Mouse (Mus musculus): ENCODE measurements around the gene Vopp1. TPM values are rescaled to one million over a fixed set of nuclear protein-coding genes. Genes with fewer than 3 reads are reported as not detected.

Vopp1 gene
- polyA plus RNA-seq, 2 experiments, result 26.8 to 31.2 TPM

DNA sequence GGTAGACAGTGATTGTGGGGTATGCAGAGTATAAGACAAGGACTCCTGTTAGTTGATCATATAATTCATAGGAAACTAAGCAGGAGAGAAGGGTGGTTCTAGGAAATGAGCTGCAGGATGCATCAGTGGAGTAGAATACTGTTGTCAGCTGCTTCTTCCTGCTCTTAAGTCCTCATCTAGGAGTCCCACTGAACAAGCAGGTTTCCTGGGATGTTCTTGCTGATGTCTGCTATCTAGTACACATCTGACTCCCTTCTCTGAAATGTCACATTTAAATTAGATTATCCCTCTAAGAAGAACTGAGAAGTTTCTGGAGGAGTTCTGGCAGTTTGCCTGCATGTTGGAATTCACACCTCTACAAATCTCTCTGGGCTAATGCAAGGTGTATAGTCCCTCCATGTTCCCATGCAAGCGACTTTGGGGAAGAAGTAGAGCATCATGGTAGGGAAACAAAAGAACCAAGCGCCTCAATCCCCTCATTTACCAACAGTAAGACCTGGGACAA lies 10.5 kb downstream of the Vopp1 start:
- Histone ChIP-seq H3K4me3 (ENCODE audit: insufficient read depth in 1 of 2, low read depth in 2 of 2, low read length in 2 of 2) (no peak overlapping the region), H3K4me2 (ENCODE audit: low read depth) (no peak overlapping the region), H3K27ac (no peak overlapping the region), H3K27me3 (ENCODE audit: control insufficient read depth, insufficient read depth, low read length) (no peaks in the 10 kb centered on the region), H3K4me1 (replicated peaks; ENCODE audit: control insufficient read depth in 2 of 2, insufficient read depth in 2 of 2, low read length in 1 of 2) (peaks cover 0 to 5% of the 10 kb centered on the region in 2 experiments; a peak in 2 of 4 replicates), H3K36me3 (replicated peaks; ENCODE audit: control insufficient read depth, insufficient read depth, low read depth) (no peaks in the 10 kb centered on the region), H3K9ac (replicated peaks) (no peak overlapping the region), H3K9me3 (ENCODE audit: control insufficient read depth, low read length) (no peaks in the 10 kb centered on the region)
- ATAC-seq (ENCODE audit: insufficient read depth) (no peak), DNase-seq (ENCODE audit: low read depth in 3 of 3, low spot score in 3 of 3) (no peak)
- whole genome bisulfite sequencing (ENCODE audit: insufficient replicate concordance), result 77% methylated on average over 2 of the region's 2 CpGs
- TF ChIP-seq EP300 (IDR thresholded peaks at IDR 0.05; ENCODE audit: low read depth), result no peak

DNA sequence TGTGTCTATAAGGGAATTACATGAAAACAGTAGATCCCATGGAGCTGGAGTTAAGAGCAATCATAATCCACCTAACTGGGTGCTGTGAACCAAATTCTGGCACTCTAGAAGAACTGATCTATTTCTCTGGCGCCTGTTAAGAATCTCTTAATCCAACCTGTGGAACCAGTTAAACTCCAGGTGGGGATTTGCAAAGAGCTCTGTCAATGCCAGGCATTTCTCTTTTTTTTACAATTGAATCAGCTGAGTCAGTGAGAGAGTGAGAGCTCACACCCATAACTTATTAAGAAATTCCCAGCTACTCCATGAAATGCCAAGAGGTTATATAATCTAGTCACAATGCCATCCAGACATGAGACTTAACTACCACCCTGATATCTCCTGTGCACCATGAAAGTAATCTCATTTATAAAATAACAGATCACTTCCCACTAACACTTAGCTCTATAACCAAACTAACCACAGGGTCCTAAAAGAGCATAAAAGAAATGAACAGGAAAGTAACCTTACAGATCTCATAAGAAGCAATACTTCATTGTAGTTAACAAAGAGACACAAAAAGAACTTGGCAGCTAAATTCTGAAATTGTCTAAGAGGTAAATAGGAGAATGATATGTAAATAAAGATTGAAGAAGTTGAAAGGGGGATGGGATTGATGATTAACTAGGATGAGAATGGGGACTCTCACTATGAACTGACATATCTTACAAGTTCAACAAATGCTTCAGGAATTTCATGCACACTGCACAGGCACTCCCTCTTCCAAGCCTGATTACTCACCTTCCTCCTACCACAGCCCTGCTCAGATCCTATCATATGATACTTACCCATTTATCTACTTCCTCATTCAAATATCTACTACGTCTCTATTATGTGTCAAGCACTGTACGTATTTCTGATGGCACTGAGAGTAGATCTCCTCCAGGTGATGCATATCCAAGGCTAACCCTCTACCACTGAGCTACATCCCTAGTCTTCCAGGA lies 12.9 kb downstream of the Vopp1 start:
- peaks cover 0 to 5% of the 10 kb centered on the region in 2 experiments; a peak in 2 of 4 replicates for H3K4me1 ChIP-seq (replicated peaks; ENCODE audit: control insufficient read depth in 2 of 2, insufficient read depth in 2 of 2, low read length in 1 of 2)
- H3K27ac ChIP-seq, result no peak overlapping the region
- no peak for TF ChIP-seq CTCF (IDR thresholded peaks at IDR 0.05; ENCODE audit: low read depth)
- no peak for TF ChIP-seq EP300 (IDR thresholded peaks at IDR 0.05; ENCODE audit: low read depth)
- no peak overlapping the region for H3K9ac ChIP-seq (replicated peaks)
- WGBS (ENCODE audit: insufficient replicate concordance), result 47% methylated on average over 3 of the region's 3 CpGs
- H3K4me2 ChIP-seq (ENCODE audit: low read depth), result no peak overlapping the region
- H3K36me3 ChIP-seq (replicated peaks; ENCODE audit: control insufficient read depth, insufficient read depth, low read depth), result no peaks in the 10 kb centered on the region; the same call in none of the 2 replicates
- DNase-seq (ENCODE audit: low read depth in 3 of 3, low spot score in 3 of 3), result no peak
- no peak for ATAC-seq (ENCODE audit: insufficient read depth)
- H3K27me3 ChIP-seq (ENCODE audit: control insufficient read depth, insufficient read depth, low read length), result no peaks in the 10 kb centered on the region
- no peak overlapping the region for H3K4me3 ChIP-seq (ENCODE audit: insufficient read depth in 1 of 2, low read depth in 2 of 2, low read length in 2 of 2)
- H3K9me3 ChIP-seq (ENCODE audit: control insufficient read depth, low read length), result no peaks in the 10 kb centered on the region

DNA sequence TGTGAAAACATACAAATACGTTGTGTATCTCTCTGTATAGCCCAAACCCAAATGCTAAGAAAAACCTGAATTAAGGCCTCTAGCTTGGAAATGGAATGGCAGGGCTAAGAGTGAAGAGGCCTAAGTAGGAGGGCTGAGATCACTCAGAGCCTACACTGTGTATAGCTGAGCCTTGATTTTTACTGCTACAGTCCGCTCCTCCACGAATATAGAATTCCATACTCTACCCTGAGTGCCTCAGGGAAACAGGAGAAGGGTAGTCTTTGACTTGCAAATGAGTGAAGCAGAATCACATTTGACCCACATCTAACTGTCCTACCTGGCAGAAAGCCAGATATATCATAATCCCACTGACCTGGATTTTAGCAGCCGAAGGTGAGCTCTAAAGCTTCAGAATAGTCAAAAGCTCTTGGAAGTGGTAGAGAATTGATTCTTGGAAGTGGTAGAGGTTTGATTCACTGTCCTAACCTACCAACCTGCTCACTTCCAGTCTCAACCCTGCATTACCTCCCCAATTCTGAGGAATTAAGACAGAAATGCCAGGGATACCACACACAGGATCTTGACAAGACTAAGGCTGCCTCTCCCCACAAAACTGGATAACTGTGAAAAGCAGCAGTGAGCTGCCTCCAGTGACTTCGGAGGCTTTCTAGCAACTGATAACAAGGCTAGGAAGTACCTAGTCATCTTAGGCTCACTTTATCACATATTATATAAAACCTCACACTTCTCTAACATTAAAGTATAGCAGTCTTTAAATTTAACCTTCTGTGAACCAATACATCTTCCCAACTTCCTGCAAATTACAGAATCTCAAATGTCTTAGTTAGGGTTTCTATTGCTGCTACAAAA lies 19.5 kb downstream of the Vopp1 start:
- no peaks in the 10 kb centered on the region for H3K9me3 ChIP-seq (ENCODE audit: control insufficient read depth, low read length)
- no peaks in the 10 kb centered on the region for H3K27me3 ChIP-seq (ENCODE audit: control insufficient read depth, insufficient read depth, low read length)
- ATAC-seq (ENCODE audit: insufficient read depth) (peak; percentile 66), DNase-seq (ENCODE audit: low read depth in 3 of 3, low spot score in 3 of 3) (no peak)
- peaks cover 9 to 10% of the 10 kb centered on the region in 2 experiments for H3K4me1 ChIP-seq (replicated peaks; ENCODE audit: control insufficient read depth in 2 of 2, insufficient read depth in 2 of 2, low read length in 1 of 2)
- no peak for TF ChIP-seq EP300 (IDR thresholded peaks at IDR 0.05; ENCODE audit: low read depth)
- no peak for TF ChIP-seq CTCF (IDR thresholded peaks at IDR 0.05; ENCODE audit: low read depth)
- no peak overlapping the region for H3K4me2 ChIP-seq (ENCODE audit: low read depth)
- no peak overlapping the region for H3K4me3 ChIP-seq (ENCODE audit: insufficient read depth in 1 of 2, low read depth in 2 of 2, low read length in 2 of 2)
- H3K36me3 ChIP-seq (replicated peaks; ENCODE audit: control insufficient read depth, insufficient read depth, low read depth), result no peaks in the 10 kb centered on the region; the same call in none of the 2 replicates
- WGBS (ENCODE audit: insufficient replicate concordance), result 71% methylated on average over 5 of the region's 5 CpGs
- peak overlapping the region; percentile 14; the same call in 1 of the 2 replicates for H3K27ac ChIP-seq
- no peak overlapping the region for H3K9ac ChIP-seq (replicated peaks)

DNA sequence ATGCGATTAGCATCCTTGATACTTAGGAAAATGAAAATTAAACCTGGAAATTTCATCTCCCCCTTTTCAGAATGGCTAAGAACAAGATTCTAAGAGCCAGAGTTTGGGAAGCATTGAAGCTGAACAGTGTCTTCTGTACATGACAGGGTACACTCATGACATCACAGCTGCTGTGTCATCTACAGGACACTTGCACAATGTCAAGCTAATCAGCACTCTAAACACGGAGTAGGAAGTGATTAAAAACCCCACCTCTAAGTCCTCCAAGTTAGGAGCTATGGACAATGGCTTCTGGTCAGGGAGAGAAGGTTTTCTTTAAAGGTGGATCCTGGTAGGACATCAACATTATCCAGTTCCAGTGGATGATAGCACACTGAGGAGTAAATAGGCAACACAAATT lies 21.8 kb downstream of the Vopp1 start:
- peaks cover 9 to 10% of the 10 kb centered on the region in 2 experiments for H3K4me1 ChIP-seq (replicated peaks; ENCODE audit: control insufficient read depth in 2 of 2, insufficient read depth in 2 of 2, low read length in 1 of 2)
- 45% methylated on average over 2 of the region's 2 CpGs for WGBS (ENCODE audit: insufficient replicate concordance)
- H3K9me3 ChIP-seq (ENCODE audit: control insufficient read depth, low read length), result no peaks in the 10 kb centered on the region
- TF ChIP-seq EP300 (IDR thresholded peaks at IDR 0.05; ENCODE audit: low read depth), result no peak
- no peak for TF ChIP-seq CTCF (IDR thresholded peaks at IDR 0.05; ENCODE audit: low read depth)
- H3K4me3 ChIP-seq (ENCODE audit: insufficient read depth in 1 of 2, low read depth in 2 of 2, low read length in 2 of 2), result no peak overlapping the region
- DNase-seq (ENCODE audit: low read depth in 3 of 3, low spot score in 3 of 3) (no peak), ATAC-seq (ENCODE audit: insufficient read depth) (no peak)
- H3K36me3 ChIP-seq (replicated peaks; ENCODE audit: control insufficient read depth, insufficient read depth, low read depth), result no peaks in the 10 kb centered on the region; the same call in 1 of the 2 replicates
- H3K4me2 ChIP-seq (ENCODE audit: low read depth), result no peak overlapping the region
- H3K9ac ChIP-seq (replicated peaks), result no peak overlapping the region
- H3K27ac ChIP-seq, result no peak overlapping the region
- H3K27me3 ChIP-seq (ENCODE audit: control insufficient read depth, insufficient read depth, low read length), result no peaks in the 10 kb centered on the region
